ENCODE assay signal across 20 mouse cellular contexts in genomic region chr16:18341605-18342004, GRCm38 (mm10). TPM values are rescaled to one million over a fixed set of nuclear protein-coding genes. Genes with fewer than 3 reads are reported as not detected.
DNase-seq lines count a peak whose midpoint lies in the region; ATAC-seq and TF ChIP-seq lines count a peak whose summit lies in the region.
"Had no signal": no experiment of that assay in that cellular context is flagged by ENCODE, and none has a peak within 500 bp of the region (broad histone marks: within the 10 kb centered on the region; RNA-seq: fewer than 3 reads in every experiment).

No protein-coding gene starts in this region.

- H3K4me1 ChIP-seq in heart, adult 2 months (ENCODE audit: control insufficient read depth, insufficient read depth, low read length) = peaks cover 14% of the 10 kb centered on the region
- peaks cover 33% of the 10 kb centered on the region for H3K4me1 ChIP-seq in heart, embryonic 10.5 days
- 0 out of 2 replicates have a peak, but pooled peaks cover 3% of the 10 kb centered on the region for H3K4me1 ChIP-seq in kidney, embryonic 14.5 days (ENCODE audit: control insufficient read depth, insufficient read depth, low read length)
- peaks cover 63% of the 10 kb centered on the region for H3K4me1 ChIP-seq in liver, embryonic 12.5 days
- H3K4me1 ChIP-seq in midbrain, embryonic 15.5 days = peaks cover 33% of the 10 kb centered on the region

- TF ChIP-seq POLR2A in heart, adult 2 months (IDR thresholded peaks at IDR 0.05; ENCODE audit: insufficient read depth, low read depth, low read length) = no peak

- intact Hi-C loops in heart, adult 2 months (cut with DNase I) = loop anchor here (5.0 kb wide), 1 partner anchor 86 kb away; the partner anchor contains the start of genes Comt and Txnrd2

- peaks cover 10% of the 10 kb centered on the region for H3K36me3 ChIP-seq in heart, adult 2 months (ENCODE audit: control insufficient read depth, insufficient read depth, low read length)
- peaks cover 5% of the 10 kb centered on the region for H3K36me3 ChIP-seq in heart, embryonic 10.5 days
- no peaks in the 10 kb centered on the region for H3K36me3 ChIP-seq in kidney, embryonic 14.5 days (ENCODE audit: control insufficient read depth, insufficient read depth, low read length)
- H3K36me3 ChIP-seq in liver, embryonic 12.5 days = peaks cover 38% of the 10 kb centered on the region
- no peaks in the 10 kb centered on the region; the same call in 1 of the 2 replicates for H3K36me3 ChIP-seq in midbrain, embryonic 15.5 days (replicated peaks)
- H3K36me3 ChIP-seq: limb, embryonic 12.5 days had no signal

- no peaks in the 10 kb centered on the region for H3K9me3 ChIP-seq in heart, embryonic 10.5 days
- H3K9me3 ChIP-seq in kidney, embryonic 14.5 days (ENCODE audit: control insufficient read depth, low read length) = no peaks in the 10 kb centered on the region
- no peaks in the 10 kb centered on the region for H3K9me3 ChIP-seq in liver, embryonic 12.5 days (replicated peaks)
- H3K9me3 ChIP-seq in midbrain, embryonic 15.5 days = no peaks in the 10 kb centered on the region
- H3K9me3 ChIP-seq: heart, embryonic 12.5 days; limb, embryonic 12.5 days; midbrain, embryonic 13.5 days had no signal

- H3K4me3 ChIP-seq in heart, adult 2 months = no peak overlapping the region
- no peak overlapping the region for H3K4me3 ChIP-seq in heart, embryonic 10.5 days
- no peak overlapping the region for H3K4me3 ChIP-seq in kidney, embryonic 14.5 days (ENCODE audit: low read length)
- H3K4me3 ChIP-seq in liver, embryonic 12.5 days = peak overlapping the region; percentile 74
- no peak overlapping the region for H3K4me3 ChIP-seq in midbrain, embryonic 15.5 days
- H3K4me3 ChIP-seq: heart, embryonic 12.5 days; layer of hippocampus, adult 2 months; limb, embryonic 12.5 days; midbrain, embryonic 13.5 days had no signal

- no peaks in the 10 kb centered on the region for H3K79me2 ChIP-seq in heart, adult 2 months (replicated peaks; ENCODE audit: control insufficient read depth, insufficient read depth, low read length)

- no peak for DNase-seq in heart, adult 2 months
- no peak for DNase-seq in heart, embryonic 10.5 days (ENCODE audit: low spot score)
- DNase-seq in kidney, postnatal 36 days = peak; percentile 31 to 52
- no peak for DNase-seq in thymus, postnatal 0 days (ENCODE audit: low spot score)
- no peak for DNase-seq in lung, adult 18-20 months
- DNase-seq: adrenal gland, adult 2 months; cerebellum, adult 11-12 months; gastrocnemius, postnatal 14 days; lung, postnatal 14 days; thymus, postnatal 4 days had no signal

- no peak for TF ChIP-seq EP300 in heart, adult 2 months (IDR thresholded peaks at IDR 0.05; ENCODE audit: insufficient read depth, low read depth, low read length)

- no peak for ATAC-seq in kidney, embryonic 14.5 days (ENCODE audit: low FRiP score, low TSS enrichment)
- ATAC-seq in liver, embryonic 12.5 days = peak; percentile 33
- no peak for ATAC-seq in midbrain, embryonic 15.5 days (replicated peaks)
- ATAC-seq: forebrain, embryonic 16.5 days; inflammation-experienced regulatory T-cells, adult 6 months; midbrain, embryonic 13.5 days had no signal

- no peak overlapping the region for H3K4me2 ChIP-seq in kidney, embryonic 14.5 days (replicated peaks; ENCODE audit: low read depth, low read length)
- H3K4me2 ChIP-seq in liver, embryonic 12.5 days = peak overlapping the region; percentile 81
- H3K4me2 ChIP-seq in midbrain, embryonic 15.5 days = no peak overlapping the region
- H3K4me2 ChIP-seq: limb, embryonic 12.5 days had no signal

- H3K27me3 ChIP-seq in heart, adult 2 months (ENCODE audit: control insufficient read depth, insufficient read depth, low read length) = no peaks in the 10 kb centered on the region
- no peaks in the 10 kb centered on the region; the same call in 1 of the 2 replicates for H3K27me3 ChIP-seq in heart, embryonic 10.5 days (ENCODE audit: insufficient read depth, poor library complexity, severe bottlenecking)
- no peaks in the 10 kb centered on the region for H3K27me3 ChIP-seq in kidney, embryonic 14.5 days (ENCODE audit: control insufficient read depth, insufficient read depth, low read length)
- H3K27me3 ChIP-seq in liver, embryonic 12.5 days (replicated peaks) = peaks cover 13% of the 10 kb centered on the region
- no peaks in the 10 kb centered on the region for H3K27me3 ChIP-seq in midbrain, embryonic 15.5 days (replicated peaks)
- H3K27me3 ChIP-seq: heart, embryonic 12.5 days had no signal

- no peak overlapping the region for H3K9ac ChIP-seq in heart, adult 2 months (ENCODE audit: low read depth, low read length)
- H3K9ac ChIP-seq in kidney, embryonic 14.5 days (ENCODE audit: low read depth, low read length) = no peak overlapping the region
- H3K9ac ChIP-seq in liver, embryonic 12.5 days = peak overlapping the region; percentile 82
- no peak overlapping the region for H3K9ac ChIP-seq in midbrain, embryonic 15.5 days
- H3K9ac ChIP-seq: heart, embryonic 12.5 days; limb, embryonic 12.5 days; midbrain, embryonic 13.5 days had no signal

- peak overlapping the region; percentile 26; the same call in 1 of the 2 replicates for H3K27ac ChIP-seq in heart, adult 2 months
- H3K27ac ChIP-seq in heart, embryonic 10.5 days = no peak overlapping the region
- H3K27ac ChIP-seq in kidney, embryonic 14.5 days (ENCODE audit: low read depth, low read length) = no peak overlapping the region
- peak overlapping the region; percentile 86 for H3K27ac ChIP-seq in liver, embryonic 12.5 days
- no peak overlapping the region for H3K27ac ChIP-seq in midbrain, embryonic 15.5 days
- H3K27ac ChIP-seq: layer of hippocampus, adult 2 months; left cerebral cortex, adult 2 months; limb, embryonic 12.5 days; midbrain, embryonic 13.5 days had no signal

- no peak for TF ChIP-seq CTCF in heart, adult 2 months (IDR thresholded peaks at IDR 0.05)

- 78% methylated on average over 8 of the region's 8 CpGs for WGBS in heart, adult 2 months
- 82% methylated on average over 8 of the region's 8 CpGs for WGBS in heart, embryonic 10.5 days
- WGBS in kidney, embryonic 14.5 days = 78% methylated on average over 8 of the region's 8 CpGs
- 46% methylated on average over 8 of the region's 8 CpGs for WGBS in liver, embryonic 12.5 days (ENCODE audit: insufficient replicate concordance)
- 92% methylated on average over 8 of the region's 8 CpGs for WGBS in midbrain, embryonic 15.5 days

RNA-seq across cellular contexts. Expression of gene Tango2, which starts 6.3 kb away (rescaled TPM):
- total RNA-seq in heart, adult 2 months (2021) = 100 to 1,000 TPM; 173 to 181 TPM
- polyA plus RNA-seq in heart, adult 2 months (2012; rRNA removed) = 283 and 382 TPM in 2 replicates
- polyA plus RNA-seq in heart, embryonic 10.5 days (2016; fragmentation: Nextera tagmentation; extraction: Ambion mirVana) = 51.3 and 62.1 TPM in 2 replicates
- 19.8 and 20.0 TPM in 2 replicates for polyA plus RNA-seq in kidney, embryonic 14.5 days (2014; fragmentation: Nextera tagmentation; extraction: Ambion mirVana)
- 76.3 and 79.3 TPM in 2 replicates for polyA plus RNA-seq in liver, embryonic 12.5 days (2016; fragmentation: Nextera tagmentation; extraction: Ambion mirVana)
- 37.1 and 41.2 TPM in 2 replicates for polyA plus RNA-seq in thymus, postnatal 0 days (2015; fragmentation: Nextera tagmentation; extraction: Ambion mirVana)
- polyA plus RNA-seq in midbrain, embryonic 15.5 days (2015; fragmentation: Nextera tagmentation; extraction: Ambion mirVana) = 74.3 and 83.1 TPM in 2 replicates

RNA-seq across cellular contexts. Expression of gene Arvcf, which starts 6.4 kb away (rescaled TPM):
- 10 to 100 TPM; 14.4 to 16.4 TPM for total RNA-seq in heart, adult 2 months (2021)
- polyA plus RNA-seq in heart, adult 2 months (2012; rRNA removed) = 13.9 and 17.0 TPM in 2 replicates
- 25.8 and 29.7 TPM in 2 replicates for polyA plus RNA-seq in heart, embryonic 10.5 days (2016; fragmentation: Nextera tagmentation; extraction: Ambion mirVana)
- polyA plus RNA-seq in kidney, embryonic 14.5 days (2014; fragmentation: Nextera tagmentation; extraction: Ambion mirVana) = 16.3 and 27.0 TPM in 2 replicates
- 12.6 and 12.9 TPM in 2 replicates for polyA plus RNA-seq in liver, embryonic 12.5 days (2016; fragmentation: Nextera tagmentation; extraction: Ambion mirVana)
- 31.2 and 40.0 TPM in 2 replicates for polyA plus RNA-seq in thymus, postnatal 0 days (2015; fragmentation: Nextera tagmentation; extraction: Ambion mirVana)
- 94.4 and 99.5 TPM in 2 replicates for polyA plus RNA-seq in midbrain, embryonic 15.5 days (2015; fragmentation: Nextera tagmentation; extraction: Ambion mirVana)

RNA-seq across cellular contexts. Expression of gene Dgcr8, which starts 52.6 kb away (rescaled TPM):
- 10 to 100 TPM; 10.7 to 13.2 TPM for total RNA-seq in heart, adult 2 months (2021)
- polyA plus RNA-seq in heart, adult 2 months (2012; rRNA removed) = 8.7 and 14.5 TPM in 2 replicates
- polyA plus RNA-seq in heart, embryonic 10.5 days (2016; fragmentation: Nextera tagmentation; extraction: Ambion mirVana) = 25.4 and 30.0 TPM in 2 replicates
- 29.9 and 41.4 TPM in 2 replicates for polyA plus RNA-seq in kidney, embryonic 14.5 days (2014; fragmentation: Nextera tagmentation; extraction: Ambion mirVana)
- 17.1 and 19.0 TPM in 2 replicates for polyA plus RNA-seq in liver, embryonic 12.5 days (2016; fragmentation: Nextera tagmentation; extraction: Ambion mirVana)
- 25.1 and 27.8 TPM in 2 replicates for polyA plus RNA-seq in thymus, postnatal 0 days (2015; fragmentation: Nextera tagmentation; extraction: Ambion mirVana)
- 37.5 and 38.9 TPM in 2 replicates for polyA plus RNA-seq in midbrain, embryonic 15.5 days (2015; fragmentation: Nextera tagmentation; extraction: Ambion mirVana)

Comparison
In these comparisons a context has a peak if more than half of its experiments do, and no peak if none do; other contexts are left out.
1. H3K27ac ChIP-seq: peak in heart, adult 2 months (single experiment) and liver, embryonic 12.5 days (single experiment); none in heart, embryonic 10.5 days (single experiment), kidney, embryonic 14.5 days (single experiment) and midbrain, embryonic 15.5 days (single experiment).
2. DNase-seq: peak in kidney, postnatal 36 days (2 of 2); none in heart, adult 2 months (0 of 2), heart, embryonic 10.5 days (single experiment), thymus, postnatal 0 days (single experiment) and lung, adult 18-20 months (0 of 2).